Mouse (Mus musculus) stomach, embryonic 15.5 days (tissue): Measurements from ENCODE around the gene Kcnj11. TPM values are rescaled to one million over a fixed set of nuclear protein-coding genes. Genes with fewer than 3 reads are reported as not detected.

Source experiments
- polyA plus RNA-seq: library from polyadenylated mRNA; unstranded; fragments of >200 nt; fragmentation: Nextera tagmentation; extraction: Ambion mirVana; gene quantifications from 2 replicates; pipeline ENCODE4 v1.2.1, GENCODE M21; 2015

The Kcnj11 gene
- polyA plus RNA-seq, 1 experiment from 2014 or later: 1.0 TPM

Other genes starting within 250 kb of the Kcnj11 start
- gene Kdelr1, start 228.0 kb downstream of the Kcnj11 start, polyA plus RNA-seq: 72.0 and 79.7 TPM in 2 replicates
- 0.64 and 0.67 TPM in 2 replicates for gene Grin2d, start 222.4 kb downstream of the Kcnj11 start, polyA plus RNA-seq
- gene Syngr4, start 204.1 kb downstream of the Kcnj11 start, polyA plus RNA-seq: 0.80 and 1.1 TPM in 2 replicates
- gene Tmem143, start 203.8 kb downstream of the Kcnj11 start, polyA plus RNA-seq: 5.8 and 6.8 TPM in 2 replicates
- 195 and 238 TPM in 2 replicates for gene Emp3, start 179.4 kb downstream of the Kcnj11 start, polyA plus RNA-seq
- 3.6 and 4.5 TPM in 2 replicates for gene Ccdc114, start 176.7 kb downstream of the Kcnj11 start, polyA plus RNA-seq
- gene Abcc6, start 70.5 kb downstream of the Kcnj11 start, polyA plus RNA-seq: 1.3 and 2.0 TPM in 2 replicates
- 44.7 and 54.1 TPM in 2 replicates for gene Nomo1, start 67.1 kb downstream of the Kcnj11 start, polyA plus RNA-seq
- gene Abcc8, start 79.3 kb upstream of the Kcnj11 start, polyA plus RNA-seq: 11.1 and 17.8 TPM in 2 replicates
- gene Ush1c, start 137.7 kb upstream of the Kcnj11 start, polyA plus RNA-seq: 15.2 and 16.1 TPM in 2 replicates
- gene Otog, start 140.2 kb upstream of the Kcnj11 start, polyA plus RNA-seq: 0.04 TPM in 2 replicates